Mouse (Mus musculus): ENCODE data around the gene 4933415A04Rik.

DNA sequence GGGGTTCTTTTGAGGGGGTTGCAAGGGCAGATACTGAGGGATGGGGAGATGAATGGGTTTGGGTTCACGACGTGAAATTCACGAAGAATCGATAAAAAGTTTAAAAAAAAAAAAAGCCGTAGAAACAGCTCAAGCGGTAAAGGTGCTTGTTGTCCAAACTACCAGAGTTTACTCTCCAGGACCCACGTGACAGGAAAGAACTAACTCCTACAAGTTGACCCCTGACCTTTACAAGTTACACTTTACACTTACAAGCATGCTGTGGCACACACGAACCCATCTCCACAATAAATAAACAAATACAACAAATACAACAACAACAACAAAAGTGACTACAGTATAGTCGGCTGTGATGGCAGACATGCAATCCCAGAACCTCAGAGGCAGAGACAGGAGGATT lies 44.8 kb downstream of the 4933415A04Rik start:
- TF ChIP-seq CTCF (IDR thresholded peaks at IDR 0.05; ENCODE audit: extremely low read depth, insufficient read length, insufficient replicate concordance, low read depth, low read length), result no peak
- TF ChIP-seq POLR2A (IDR thresholded peaks at IDR 0.05; ENCODE audit: low read depth, low read length), result no peak

All from small intestine, adult 2 months (tissue).